Mouse (Mus musculus) myocyte (in vitro differentiated cells): Measurements from ENCODE around the gene Pih1d1.

Experiments
- POLR2A ChIP-seq: IDR thresholded peaks from one replicate; pipeline ENCODE4 v1.6.1; 2011; ENCODE audit warnings: low read depth, mild to moderate bottlenecking, control low read depth, moderate library complexity; ENCODE audit not compliant: insufficient read length
- POLR2AphosphoS2 ChIP-seq: IDR thresholded peaks from one replicate; pipeline ENCODE4 v1.6.1; 2011; ENCODE audit warnings: low read depth, control low read depth; ENCODE audit not compliant: insufficient read length

- TF ChIP-seq POLR2A (no peak), POLR2AphosphoS2 (no peak)
Observed at GRCm38 (mm10) chr7:45138403-45138802, 15.7 kb upstream of the Pih1d1 start.
